Mouse (Mus musculus): ENCODE results near the gene Samd1.
"Not testable (repeated sequence)": the region's sequence is repeated elsewhere in the genome, so short reads cannot be mapped to it uniquely, and the experiment has no call there.

The Samd1 gene

DNA sequence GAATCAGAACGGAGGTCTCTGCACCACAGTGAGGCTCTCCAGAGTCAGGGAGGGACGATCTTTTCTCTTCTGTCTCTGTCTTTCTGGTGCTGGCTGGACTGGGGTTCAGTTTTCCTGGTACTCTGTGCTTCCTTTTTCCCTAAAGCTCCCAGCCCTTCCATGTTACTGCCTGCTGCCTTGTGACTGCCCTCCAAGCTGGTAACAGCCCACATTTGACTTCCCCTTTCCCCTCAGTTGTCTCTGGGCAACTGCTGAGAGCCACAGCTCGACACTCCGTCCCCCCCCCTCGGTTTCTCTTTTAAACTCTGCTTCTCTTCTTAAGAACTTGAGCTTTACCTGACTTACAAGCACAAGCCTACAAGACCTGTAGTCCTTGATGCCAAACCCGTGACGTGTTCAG, 8.2 kb upstream of the Samd1 start:
- DNase-seq = no peak

GRCm38 (mm10) chr8:83990170-83990569, 7.3 kb upstream of the Samd1 start:
- no peak for DNase-seq

DNA sequence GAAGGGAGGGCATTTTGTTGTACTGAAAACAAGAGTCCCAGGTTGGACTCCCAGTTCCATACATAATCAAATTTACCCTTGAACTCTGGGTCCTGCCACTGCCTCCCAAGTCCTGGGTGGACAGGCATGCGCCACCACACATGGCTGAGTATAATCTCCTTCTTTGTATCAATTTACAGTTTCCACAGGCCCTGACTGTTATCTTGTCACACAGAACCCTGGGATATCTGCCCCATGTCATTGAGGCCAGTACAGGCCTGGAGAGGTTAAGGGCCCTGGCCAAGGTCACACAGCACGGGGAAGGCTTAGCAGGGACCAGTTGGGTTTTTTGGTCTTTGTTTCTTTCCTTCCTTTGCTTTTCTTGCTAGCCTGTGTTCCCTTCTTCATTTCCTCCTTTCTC, 5.0 kb upstream of the Samd1 start:
- DNase-seq = no peak

DNA sequence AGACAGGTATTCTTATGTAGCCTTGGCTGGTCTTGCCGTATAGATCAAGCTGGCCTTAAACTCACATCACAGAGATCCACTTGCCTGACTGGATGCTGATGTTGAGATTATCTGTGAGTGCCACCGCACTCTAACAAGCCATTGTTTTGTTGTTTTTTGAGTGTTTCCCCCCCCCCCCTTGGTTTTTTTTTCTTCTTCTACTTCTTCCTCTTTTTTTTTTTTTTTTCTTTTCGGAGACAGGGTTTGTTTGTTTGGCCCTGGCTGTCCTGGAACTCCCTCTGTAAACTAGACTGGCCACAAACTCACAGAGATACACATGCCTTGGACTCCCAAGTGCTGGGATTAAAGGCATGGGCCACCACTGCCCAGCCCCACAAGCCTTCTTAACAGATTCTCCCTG, 3.4 kb upstream of the Samd1 start:
- DNase-seq = no peak

- peak in 1 of 2 experiments; percentile 47 for DNase-seq
Observed at GRCm38 (mm10) chr8:83995973-83996372, 1.5 kb upstream of the Samd1 start.

DNA sequence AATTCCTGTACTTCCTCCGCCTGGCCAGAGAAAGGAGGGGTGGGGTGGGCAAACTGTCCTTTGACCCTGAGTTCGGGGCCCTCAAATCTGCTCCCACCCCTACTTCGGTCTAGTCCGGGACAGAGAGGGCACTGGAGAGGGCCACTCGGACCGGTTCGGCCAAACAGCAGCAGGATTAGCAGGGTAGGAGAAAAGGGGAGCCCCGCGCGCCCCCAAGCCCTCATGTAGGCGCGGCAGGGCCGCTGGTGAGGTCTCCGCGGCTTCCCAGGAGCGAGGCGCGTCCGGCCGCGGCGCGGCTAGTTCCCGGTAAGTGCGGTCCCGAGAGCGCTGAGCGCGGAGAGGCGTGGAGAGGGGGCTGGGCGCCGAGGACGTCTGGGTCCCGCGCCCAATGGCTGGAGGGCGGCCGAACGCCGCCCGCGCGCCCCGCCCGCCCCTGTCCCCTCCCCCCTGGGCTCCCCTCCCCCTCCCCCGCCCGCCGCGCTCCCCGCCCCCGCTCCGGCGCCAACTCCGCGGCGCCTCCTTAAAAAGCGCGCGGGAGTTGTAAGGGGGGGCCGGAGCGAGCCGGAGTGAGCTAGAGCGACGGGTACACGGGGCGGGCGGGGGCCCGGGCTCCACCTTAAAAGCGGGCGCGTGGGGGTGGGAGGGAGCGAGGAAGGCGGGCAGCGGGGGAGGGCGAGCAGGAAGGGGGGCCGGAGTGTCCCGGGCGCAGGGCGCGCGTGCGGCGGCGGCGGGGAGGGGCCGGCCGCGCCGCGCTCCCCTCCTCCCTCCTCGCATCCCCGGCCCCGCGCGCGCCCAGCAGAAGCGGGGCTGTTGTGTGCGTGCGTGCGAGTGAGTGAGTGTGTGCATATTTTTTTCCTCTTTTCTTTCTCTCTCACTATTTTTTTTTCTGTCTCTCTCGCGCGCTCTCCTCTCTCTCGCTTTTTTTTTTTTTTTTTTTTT, 636 bp upstream of the Samd1 start:
- peak; percentile 84 to 94 for DNase-seq

- DNase-seq = peak; percentile 68 to 69
Observed at GRCm38 (mm10) chr8:83998231-83999056, 972 bp downstream of the Samd1 start.

DNA sequence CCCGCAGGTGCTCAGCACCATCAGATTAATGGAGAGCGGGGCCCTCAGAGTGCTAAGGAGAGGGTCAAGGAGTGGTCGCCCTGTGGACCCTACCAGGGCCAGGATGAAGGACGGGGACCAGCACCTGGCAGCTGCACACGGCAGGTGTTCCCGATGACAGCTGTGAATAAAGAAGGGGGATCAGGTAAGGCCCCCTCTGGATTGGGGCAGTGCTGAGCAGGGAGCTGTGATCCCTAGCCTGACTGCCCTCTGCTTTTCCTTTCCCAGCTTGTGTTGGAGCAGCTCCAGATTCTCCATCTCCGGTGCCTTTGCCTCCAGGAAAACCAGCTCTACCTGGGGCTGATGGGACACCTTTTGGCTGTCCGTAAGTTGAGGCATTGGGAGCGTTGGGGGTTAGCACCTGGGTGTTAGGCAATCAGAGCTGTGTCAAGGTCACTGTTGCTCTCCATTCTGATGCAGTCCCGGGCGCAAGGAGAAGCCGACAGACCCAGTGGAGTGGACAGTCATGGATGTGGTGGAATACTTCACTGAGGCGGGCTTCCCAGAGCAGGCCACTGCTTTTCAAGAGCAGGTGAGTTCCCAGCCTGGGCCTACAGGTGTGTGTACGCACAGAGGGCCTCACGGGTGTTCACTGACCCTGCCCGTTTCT, 1.7 kb downstream of the Samd1 start:
- peak in 1 of 2 experiments; percentile 49 for DNase-seq

DNA sequence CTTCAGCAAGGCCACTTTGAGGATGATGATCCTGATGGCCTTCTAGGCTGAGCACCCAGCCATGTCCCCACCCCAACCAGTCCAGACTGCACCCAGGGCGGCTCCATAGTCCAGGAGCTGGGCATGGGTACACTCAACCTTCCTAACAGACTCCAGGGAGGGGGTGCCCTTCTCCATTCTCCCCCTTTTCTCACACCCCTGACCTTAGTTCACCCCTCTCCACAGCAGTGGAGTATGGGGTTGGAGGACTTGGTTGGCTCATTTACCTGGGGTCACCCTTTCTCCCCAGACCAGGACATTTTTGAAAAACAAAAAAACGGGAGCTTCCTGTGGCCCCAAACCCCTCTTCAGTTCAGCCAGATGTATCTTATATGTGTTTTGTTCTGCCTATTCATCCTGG, 2.4 kb downstream of the Samd1 start:
- no peak for DNase-seq

GRCm38 (mm10) chr8:84001281-84002000, 4.0 kb downstream of the Samd1 start, which contains the start of gene 1700067K01Rik:
1700067K01Rik (plus strand) TSS chr8:84001502.
- DNase-seq = no peak

- no peak for DNase-seq
Observed at GRCm38 (mm10) chr8:84002957-84003611, 5.6 kb downstream of the Samd1 start.

GRCm38 (mm10) chr8:84003612-84004246, 6.3 kb downstream of the Samd1 start:
- DNase-seq = no peak

GRCm38 (mm10) chr8:84004533-84005201, 7.2 kb downstream of the Samd1 start:
- peak; percentile 94 to 96 for DNase-seq

GRCm38 (mm10) chr8:84005502-84005901, 8.0 kb downstream of the Samd1 start:
- not testable (repeated sequence) for DNase-seq

DNA sequence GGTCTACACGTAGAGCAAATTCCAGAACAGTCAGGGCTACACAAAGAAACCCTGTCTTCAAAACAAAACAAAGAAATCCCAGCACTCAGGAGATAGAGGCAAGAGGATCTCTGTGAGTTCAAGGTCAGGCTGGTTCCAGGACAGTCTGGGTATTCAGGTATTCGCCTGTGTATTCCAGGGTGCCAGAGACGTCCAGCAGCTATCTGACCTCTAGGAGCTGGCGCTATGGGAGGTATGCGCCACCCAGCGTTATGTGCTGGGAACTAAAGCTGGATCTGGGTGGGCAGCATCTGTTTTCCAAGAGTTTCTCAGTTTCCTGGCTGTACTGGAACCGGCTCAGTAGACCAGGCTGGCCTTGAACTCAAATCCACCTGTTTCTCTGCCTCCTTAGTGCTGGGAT, 10.9 kb downstream of the Samd1 start:
- no peak for DNase-seq

- DNase-seq = peak; percentile 88 to 93
Observed at GRCm38 (mm10) chr8:84009876-84010275, 12.4 kb downstream of the Samd1 start.

DNA sequence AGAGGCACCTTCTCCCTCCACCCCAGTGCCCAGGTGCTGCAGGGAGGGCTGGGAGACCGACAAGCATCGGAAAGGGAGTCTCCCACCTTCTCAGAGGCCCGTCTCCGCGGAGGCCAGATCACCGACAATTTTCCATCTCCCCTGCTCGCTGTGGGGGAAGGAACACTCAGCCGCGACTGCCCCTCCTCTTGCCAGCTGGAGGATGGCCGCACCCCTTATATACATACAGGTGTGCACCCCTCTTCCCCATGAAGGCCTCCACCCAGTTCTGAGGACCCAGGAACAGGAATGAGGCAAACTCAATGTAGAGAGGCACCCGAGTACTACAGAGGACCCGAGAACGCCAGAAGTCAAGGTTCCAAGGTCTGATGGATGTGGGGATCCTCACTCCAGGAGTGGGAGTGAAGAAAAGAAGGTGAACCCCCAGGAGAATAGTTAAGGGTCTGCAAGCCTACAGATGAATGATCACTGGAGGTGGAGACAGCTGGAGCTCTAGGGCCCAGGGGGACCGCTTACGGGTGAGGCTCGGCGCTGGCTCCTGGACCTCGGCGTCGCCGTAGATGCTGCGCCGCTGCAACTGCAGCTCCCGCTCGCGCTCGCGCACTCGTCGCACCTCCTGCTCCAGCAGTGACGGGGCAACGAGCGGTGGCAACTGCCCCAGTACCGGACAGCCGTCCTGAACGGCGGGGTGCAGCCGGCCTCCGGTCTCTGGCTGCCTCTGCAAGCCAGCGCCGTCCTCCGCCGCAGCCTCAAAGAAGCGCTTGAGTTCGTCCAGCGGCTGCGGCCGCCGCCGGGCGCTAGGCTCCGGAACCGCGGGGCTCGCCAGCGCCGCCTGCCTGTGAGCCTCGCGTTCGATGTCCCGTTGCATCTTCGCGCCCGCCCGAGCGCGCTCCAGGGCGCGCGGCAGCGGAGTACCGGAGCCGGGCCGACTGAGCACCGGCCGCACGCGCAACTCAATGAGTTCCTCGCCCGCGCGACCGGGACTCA, 13.4 kb downstream of the Samd1 start:
- DNase-seq = peak; percentile 79 to 90

- DNase-seq = peak in 1 of 2 experiments; percentile 37
Observed at GRCm38 (mm10) chr8:84011705-84012498, 14.4 kb downstream of the Samd1 start, which contains the start of gene 2210011C24Rik. 2210011C24Rik (minus strand) TSS chr8:84012171.
